Mouse (Mus musculus) MEL (cell line): ENCODE results near the gene Celf2. TPM values are rescaled to one million over a fixed set of nuclear protein-coding genes. Genes with fewer than 3 reads are reported as not detected.

Experiments
- DNase-seq: peaks from one replicate; pipeline ENCODE4 v3.0.0; 2011; ENCODE audit warnings: low read depth, low spot score
- H3K27ac ChIP-seq: 2 replicates; pipeline ENCODE4 v1.5.1; 2012; ENCODE audit warnings: low read depth, mild to moderate bottlenecking, control low read depth, low read length, moderate library complexity; ENCODE audit not compliant: control insufficient read depth
- H3K27me3 ChIP-seq, 2 experiments: fragments of 150-350 bp in 1 of 2; sonication (generic) in 1 of 2; 2 replicates each; pipeline ENCODE4 v1.6.1; 2012; ENCODE audit warnings: low read length in 2 of 2, mild to moderate bottlenecking in 2 of 2, improper control_type of control experiment in 1 of 2, moderate library complexity in 1 of 2; ENCODE audit not compliant: insufficient read depth in 2 of 2, control insufficient read depth in 1 of 2
- H3K36me3 ChIP-seq, 2 experiments: 2 replicates each; pipeline ENCODE4 v1.6.1; 2012 to 2014; ENCODE audit warnings: low read length in 2 of 2, improper control_type of control experiment in 1 of 2, inconsistent platforms in 1 of 2, mild to moderate bottlenecking in 1 of 2; ENCODE audit not compliant: insufficient read depth in 2 of 2, control insufficient read depth in 1 of 2
- H3K4me1 ChIP-seq, 2 experiments: fragments of 150-350 bp in 1 of 2; sonication (generic) in 1 of 2; 2 replicates each; pipeline ENCODE4 v1.6.1; 2012; ENCODE audit warnings: low read length in 2 of 2, improper control_type of control experiment in 1 of 2, mild to moderate bottlenecking in 1 of 2; ENCODE audit not compliant: insufficient read depth in 2 of 2, control insufficient read depth in 1 of 2
- H3K4me3 ChIP-seq, 2 experiments: fragments of 150-350 bp in 1 of 2; sonication (generic) in 1 of 2; 2 replicates each; pipeline ENCODE4 v1.5.1; 2012; ENCODE audit warnings: low read depth in 2 of 2, low read length in 2 of 2, mild to moderate bottlenecking in 2 of 2, moderate library complexity in 2 of 2, control low read depth in 1 of 2, improper control_type of control experiment in 1 of 2; ENCODE audit not compliant: control insufficient read depth in 1 of 2, insufficient read depth in 1 of 2
- H3K79me2 ChIP-seq: 2 replicates; pipeline ENCODE4 v1.6.1; 2012; ENCODE audit warnings: mild to moderate bottlenecking, low read length, moderate library complexity; ENCODE audit not compliant: control insufficient read depth, poor library complexity, insufficient read depth
- H3K9ac ChIP-seq: 2 replicates; pipeline ENCODE4 v1.6.1; 2012; ENCODE audit warnings: low read depth, mild to moderate bottlenecking, control low read depth, low read length, moderate library complexity; ENCODE audit not compliant: control insufficient read depth, poor library complexity, severe bottlenecking
- H3K9me3 ChIP-seq: fragments of 150-350 bp; sonication (generic); replicated peaks from 2 replicates; pipeline ENCODE4 v1.6.1; 2012; ENCODE audit warnings: mild to moderate bottlenecking, low read length, improper control_type of control experiment, moderate library complexity; ENCODE audit not compliant: insufficient read depth
- CTCF ChIP-seq, 3 experiments: IDR thresholded peaks in 2 of 3; conservative IDR thresholded peaks in 1 of 3; 2 replicates each; pipeline ENCODE4 v1.5.1; 2011 to 2012; ENCODE audit warnings: low read length in 3 of 3, low read depth in 2 of 3, mild to moderate bottlenecking in 2 of 3, improper control_type of control experiment in 1 of 3, inconsistent platforms in 1 of 3, mixed read lengths in 1 of 3, moderate library complexity in 1 of 3; ENCODE audit not compliant: control insufficient read depth in 1 of 3, insufficient read depth in 1 of 3, poor library complexity in 1 of 3, severe bottlenecking in 1 of 3
- ELF1 ChIP-seq: IDR thresholded peaks from 2 replicates; pipeline ENCODE4 v1.6.1; 2014; ENCODE audit warnings: low read depth, mild to moderate bottlenecking, inconsistent platforms, low read length, improper control_type of control experiment, moderate library complexity
- HCFC1 ChIP-seq: IDR thresholded peaks from 2 replicates; pipeline ENCODE4 v1.6.1; 2012; ENCODE audit warnings: low read depth, mild to moderate bottlenecking, inconsistent platforms, low read length, improper control_type of control experiment, moderate library complexity
- KAT2A ChIP-seq: conservative IDR thresholded peaks from 2 replicates; pipeline ENCODE4 v1.6.1; 2012; ENCODE audit warnings: low read depth, low read length, improper control_type of control experiment, inconsistent platforms
- MAFK ChIP-seq: IDR thresholded peaks from 2 replicates; pipeline ENCODE4 v1.6.1; 2011; ENCODE audit warnings: low read depth, mild to moderate bottlenecking, low read length, improper control_type of control experiment, borderline replicate concordance
- MAX ChIP-seq: IDR thresholded peaks from 2 replicates; pipeline ENCODE4 v1.6.1; 2011; ENCODE audit warnings: low read length, improper control_type of control experiment
- MAZ ChIP-seq: IDR thresholded peaks from 2 replicates; pipeline ENCODE4 v1.6.1; 2012; ENCODE audit warnings: low read depth, mild to moderate bottlenecking, inconsistent platforms, low read length, improper control_type of control experiment
- MEF2A ChIP-seq: IDR thresholded peaks from 2 replicates; pipeline ENCODE4 v1.6.1; 2014; ENCODE audit warnings: low read depth, mild to moderate bottlenecking, inconsistent platforms, low read length, improper control_type of control experiment; ENCODE audit not compliant: poor library complexity, insufficient replicate concordance, severe bottlenecking; ENCODE audit errors: extremely low read depth
- MXI1 ChIP-seq: IDR thresholded peaks from 2 replicates; pipeline ENCODE4 v1.6.1; 2011; ENCODE audit warnings: mild to moderate bottlenecking, low read depth, low read length, improper control_type of control experiment
- MYC ChIP-seq: IDR thresholded peaks from 2 replicates; pipeline ENCODE4 v1.6.1; 2011; ENCODE audit warnings: low read depth, mild to moderate bottlenecking, low read length, improper control_type of control experiment, moderate library complexity
- NRF1 ChIP-seq: IDR thresholded peaks from 2 replicates; pipeline ENCODE4 v1.6.1; 2014; ENCODE audit warnings: low read depth, mild to moderate bottlenecking, inconsistent platforms, low read length, improper control_type of control experiment, moderate library complexity; ENCODE audit not compliant: poor library complexity, insufficient read depth, severe bottlenecking
- POLR2A ChIP-seq, 2 experiments: IDR thresholded peaks; 2 replicates each; pipeline ENCODE4 v1.6.1; 2011 to 2012; ENCODE audit warnings: low read length in 2 of 2, mild to moderate bottlenecking in 2 of 2, control low read depth in 1 of 2, improper control_type of control experiment in 1 of 2, low read depth in 1 of 2, moderate library complexity in 1 of 2; ENCODE audit not compliant: control insufficient read depth in 1 of 2, insufficient read depth in 1 of 2, poor library complexity in 1 of 2
- POLR2AphosphoS2 ChIP-seq: IDR thresholded peaks from 2 replicates; pipeline ENCODE4 v1.6.1; 2011; ENCODE audit warnings: low read length, improper control_type of control experiment
- SIN3A ChIP-seq: IDR thresholded peaks from 2 replicates; pipeline ENCODE4 v1.6.1; 2012; ENCODE audit warnings: low read length, improper control_type of control experiment, inconsistent platforms
- SMC3 ChIP-seq: IDR thresholded peaks from 2 replicates; pipeline ENCODE4 v1.6.1; 2011; ENCODE audit warnings: low read depth, low read length, improper control_type of control experiment
- TAL1 ChIP-seq: IDR thresholded peaks from 2 replicates; pipeline ENCODE4 v1.6.1; 2012; ENCODE audit warnings: mild to moderate bottlenecking, inconsistent platforms, low read length, moderate library complexity, mixed read lengths
- USF2 ChIP-seq, 2 experiments: IDR thresholded peaks; 2 replicates each; pipeline ENCODE4 v1.6.1; 2011 to 2012; ENCODE audit warnings: improper control_type of control experiment in 2 of 2, low read length in 2 of 2, borderline replicate concordance in 1 of 2, inconsistent platforms in 1 of 2, low read depth in 1 of 2, mild to moderate bottlenecking in 1 of 2; ENCODE audit not compliant: insufficient read depth in 1 of 2
- ZMIZ1 ChIP-seq: IDR thresholded peaks from 2 replicates; pipeline ENCODE4 v1.6.1; 2012; ENCODE audit warnings: low read depth, mild to moderate bottlenecking, inconsistent platforms, low read length, improper control_type of control experiment, moderate library complexity
- ZNF384 ChIP-seq: IDR thresholded peaks from 2 replicates; pipeline ENCODE4 v1.6.1; 2012; ENCODE audit warnings: low read depth, mild to moderate bottlenecking, inconsistent platforms, low read length, improper control_type of control experiment
- polyA plus RNA-seq, 2 experiments: library from polyadenylated mRNA; stranded (reverse) in 1 of 2; unstranded in 1 of 2; fragments of >175 nt in 1 of 2; fragments of >200 nt in 1 of 2; gene quantifications; 2 replicates each; pipeline versions ENCODE4 v1.2.1 to v1.2.4; 2012; ENCODE audit warnings: low replicate concordance in 2 of 2, low read depth in 1 of 2; ENCODE audit not compliant: insufficient read length in 2 of 2, insufficient read depth in 1 of 2, missing spikeins in 1 of 2
- total RNA-seq: library from RNA; depleted of rRNA; stranded (reverse); fragments of 300-350 nt; gene quantifications from 2 replicates; pipeline ENCODE4 v1.2.3, GENCODE M21; 2012

Gene Celf2
- total and polyA plus RNA-seq, 3 experiments: 8.9 to 16.7 TPM; not detected in 1

DNA sequence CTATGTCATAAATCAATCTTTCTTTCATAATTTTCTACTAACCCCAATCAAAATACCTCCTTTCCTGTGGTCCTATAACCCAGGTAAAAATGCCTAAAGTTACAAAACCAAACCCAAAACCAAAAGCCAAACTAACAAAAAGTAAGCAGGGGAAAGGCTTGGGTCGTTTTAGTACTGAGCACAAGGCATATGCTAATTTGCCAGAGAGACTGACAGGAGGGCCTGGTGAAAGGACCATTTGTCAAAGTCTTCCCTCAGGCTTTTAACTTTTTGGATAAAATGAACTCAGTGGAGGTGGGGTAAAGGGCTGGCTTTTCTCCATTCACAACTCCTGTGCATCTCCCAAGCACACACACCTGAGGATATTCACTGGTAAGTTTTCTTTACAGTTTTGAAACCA lies 463.2 kb downstream of the Celf2 start:
- H3K36me3 ChIP-seq: no peaks in the 10 kb centered on the region
- H3K4me1 ChIP-seq: no peaks in the 10 kb centered on the region
- H3K9me3 ChIP-seq: no peaks in the 10 kb centered on the region
- no peaks in the 10 kb centered on the region; a peak in 2 of 4 replicates for H3K27me3 ChIP-seq
- no peak overlapping the region for H3K9ac ChIP-seq
- H3K27ac ChIP-seq: no peak overlapping the region
- no peak overlapping the region for H3K4me3 ChIP-seq
- DNase-seq: no peak
- no peak for TF ChIP-seq USF2 (IDR thresholded peaks at IDR 0.05; ENCODE audit: borderline replicate concordance in 1 of 2, insufficient read depth in 1 of 2, low read depth in 1 of 2, low read length in 2 of 2)
- no peak for TF ChIP-seq MAFK
- no peak for TF ChIP-seq NRF1
- no peaks in the 10 kb centered on the region for H3K79me2 ChIP-seq

DNA sequence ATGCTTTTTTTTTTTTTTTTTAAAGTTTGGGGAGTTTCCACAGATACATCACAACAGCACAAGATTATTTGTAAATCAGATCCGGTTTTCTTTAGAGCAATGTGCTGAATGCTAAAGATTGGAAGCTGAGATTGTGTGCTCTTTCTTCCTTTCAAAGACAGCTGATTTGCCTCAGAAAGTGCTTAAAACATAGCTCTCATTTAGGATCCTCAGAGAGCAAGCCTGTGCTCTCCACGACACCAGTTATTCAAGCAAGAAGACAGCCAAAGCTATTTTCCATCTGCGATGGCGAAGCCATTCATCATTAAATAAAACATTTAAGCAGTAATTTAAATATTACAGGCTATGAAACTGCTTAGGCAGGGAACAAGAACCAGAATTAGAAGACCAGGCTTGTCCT lies 463.8 kb downstream of the Celf2 start:
- Histone ChIP-seq H3K27me3 (no peaks in the 10 kb centered on the region; a peak in 2 of 4 replicates), H3K9ac (no peak overlapping the region), H3K4me1 (no peaks in the 10 kb centered on the region), H3K27ac (no peak overlapping the region), H3K79me2 (no peaks in the 10 kb centered on the region), H3K36me3 (no peaks in the 10 kb centered on the region), H3K9me3 (no peaks in the 10 kb centered on the region), H3K4me3 (no peak overlapping the region)
- TF ChIP-seq HCFC1: no peak
- TF ChIP-seq ZNF384: no peak
- TF ChIP-seq SIN3A: no peak
- TF ChIP-seq TAL1: no peak
- no peak for TF ChIP-seq USF2 (IDR thresholded peaks at IDR 0.05; ENCODE audit: borderline replicate concordance in 1 of 2, insufficient read depth in 1 of 2, low read depth in 1 of 2, low read length in 2 of 2)
- no peak for TF ChIP-seq KAT2A
- no peak for TF ChIP-seq ELF1
- no peak for TF ChIP-seq POLR2A (IDR thresholded peaks at IDR 0.05; ENCODE audit: control insufficient read depth in 1 of 2, insufficient read depth in 1 of 2, low read depth in 1 of 2, low read length in 2 of 2, poor library complexity in 1 of 2)
- TF ChIP-seq MYC: no peak
- TF ChIP-seq ZMIZ1: no peak
- DNase-seq: no peak

DNA sequence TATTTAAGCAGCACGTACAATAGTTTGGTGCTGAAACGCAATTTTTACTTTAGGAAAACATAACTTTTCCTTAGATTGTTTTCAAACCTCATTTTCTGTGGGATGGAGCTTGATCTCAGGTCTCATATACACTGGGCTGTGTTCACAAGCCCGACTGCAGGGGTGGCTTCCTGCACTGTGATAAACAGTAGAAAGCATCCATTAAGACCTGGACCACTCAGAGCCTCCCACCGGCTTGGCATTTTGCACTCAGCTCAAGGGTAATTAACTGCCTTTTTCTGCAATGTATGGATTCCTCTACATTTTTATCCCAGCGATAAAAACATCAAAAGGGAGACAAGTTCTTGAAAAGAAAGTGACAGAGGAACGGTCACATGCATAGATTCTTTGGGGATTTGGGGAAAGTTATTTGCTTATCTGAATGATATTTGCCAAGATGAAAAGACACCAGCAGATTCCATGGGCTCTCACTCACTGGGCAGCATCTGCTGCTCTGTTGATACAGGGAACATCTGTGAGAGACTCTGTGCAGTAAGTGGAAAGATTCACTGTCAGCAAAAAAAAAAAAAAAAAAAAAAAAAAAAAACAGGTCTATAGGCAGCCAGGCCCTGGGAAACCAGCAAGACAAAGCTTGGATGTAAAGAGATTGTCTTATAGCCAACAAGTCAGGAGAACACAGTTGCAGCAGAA lies 465.4 kb downstream of the Celf2 start:
- no peaks in the 10 kb centered on the region for H3K79me2 ChIP-seq
- H3K4me3 ChIP-seq: no peak overlapping the region

More for the DNA sequence above, 465.4 kb downstream of the Celf2 start:
- no peak for TF ChIP-seq CTCF (IDR thresholded peaks at IDR 0.05 in 2 of 3, conservative IDR thresholded peaks at IDR 0.05 in 1 of 3; ENCODE audit: control insufficient read depth in 1 of 3, insufficient read depth in 1 of 3, low read depth in 2 of 3, low read length in 3 of 3, poor library complexity in 1 of 3, severe bottlenecking in 1 of 3)
- no peak for TF ChIP-seq POLR2AphosphoS2
- TF ChIP-seq MEF2A: no peak
- no peak for TF ChIP-seq MAX
- TF ChIP-seq SMC3: no peak
- TF ChIP-seq MAZ: no peak
- no peak for TF ChIP-seq MXI1
- Histone ChIP-seq H3K9ac (no peak overlapping the region), H3K27ac (no peak overlapping the region), H3K9me3 (no peaks in the 10 kb centered on the region), H3K4me1 (no peaks in the 10 kb centered on the region), H3K36me3 (no peaks in the 10 kb centered on the region), H3K27me3 (no peaks in the 10 kb centered on the region; a peak in 2 of 4 replicates)
- no peak for DNase-seq
